Mouse (Mus musculus) spleen, adult 2 months (tissue): ENCODE measurements around the gene Lpar4. TPM values are rescaled to one million over a fixed set of nuclear protein-coding genes. Genes with fewer than 3 reads are reported as not detected.

Experiments
- DNase-seq, 2 experiments: peaks; one replicate each; pipeline versions ENCODE4 v3.0.0 to v3.0.0-alpha.2; 2012 to 2021; ENCODE audit warnings: low spot score in 2 of 2, low read depth in 1 of 2
- H3K27ac ChIP-seq: fragments of 200-500 bp; 2 replicates; pipeline ENCODE4 v1.5.1; 2012; ENCODE audit warnings: low read length, inconsistent platforms; ENCODE audit not compliant: insufficient read depth
- H3K27me3 ChIP-seq: fragments of 200-500 bp; 2 replicates; pipeline ENCODE4 v1.6.1; 2012; ENCODE audit warnings: mild to moderate bottlenecking, moderate library complexity, low read length, inconsistent platforms; ENCODE audit not compliant: control insufficient read depth, insufficient read depth
- H3K36me3 ChIP-seq: fragments of 200-500 bp; 2 replicates; pipeline ENCODE4 v1.6.1; 2012; ENCODE audit warnings: mild to moderate bottlenecking, low read length, inconsistent platforms; ENCODE audit not compliant: control insufficient read depth, insufficient read depth
- H3K4me1 ChIP-seq: fragments of 200-500 bp; 2 replicates; pipeline ENCODE4 v1.6.1; 2011; ENCODE audit warnings: inconsistent platforms; ENCODE audit not compliant: control insufficient read depth, insufficient read depth, insufficient read length
- H3K4me3 ChIP-seq: fragments of 200-500 bp; 2 replicates; pipeline ENCODE4 v1.5.1; 2011; ENCODE audit warnings: mild to moderate bottlenecking, inconsistent platforms; ENCODE audit not compliant: insufficient read depth, insufficient read length; ENCODE audit errors: extremely low read depth
- CTCF ChIP-seq: fragments of 200-500 bp; IDR thresholded peaks from 2 replicates; pipeline ENCODE4 v1.5.1; 2011; ENCODE audit warnings: mild to moderate bottlenecking, inconsistent platforms; ENCODE audit not compliant: insufficient read depth, insufficient read length, insufficient replicate concordance; ENCODE audit errors: extremely low read depth
- POLR2A ChIP-seq: fragments of 200-500 bp; IDR thresholded peaks from 2 replicates; pipeline ENCODE4 v1.6.1; 2011; ENCODE audit warnings: low read depth, low read length, inconsistent platforms
- WGBS: fragments of 180-500 bp; shearing (Covaris S2); methylation state at CpG from one replicate; pipeline ENCODE4 v1.1.7; 2018; 5-methylcytosine and 5-hydroxymethylcytosine counted together
- polyA plus RNA-seq: library from polyadenylated mRNA; depleted of rRNA; stranded (reverse); fragments of >200 nt; gene quantifications from 2 replicates; pipeline ENCODE4 v1.2.3, GENCODE M21; 2012; rRNA removed

The Lpar4 gene
- 0.04 and 0.05 TPM in 2 replicates for polyA plus RNA-seq

GRCm38 (mm10) chrX:106920175-106920827 is at the start of gene Lpar4:
Lpar4 (plus strand) TSS chrX:106920625.
- whole genome bisulfite sequencing = 32% methylated on average over 11 of the region's 11 CpGs
- no peak for DNase-seq
- Histone ChIP-seq H3K27me3 (no peaks in the 10 kb centered on the region), H3K27ac (no peak within 1 kb of the TSS), H3K4me3 (peak within 1 kb of the TSS; percentile 36), H3K36me3 (no peaks in the 10 kb centered on the region), H3K4me1 (no peaks in the 10 kb centered on the region)
- TF ChIP-seq CTCF (no peak), POLR2A (no peak)

GRCm38 (mm10) chrX:106871426-106871825 is 49.0 kb upstream of the Lpar4 start:
- no peaks in the 10 kb centered on the region for H3K27me3 ChIP-seq
- H3K27ac ChIP-seq = no peak overlapping the region
- 81% methylated on average over 3 of the region's 3 CpGs for WGBS
- H3K4me1 ChIP-seq = no peaks in the 10 kb centered on the region
- H3K36me3 ChIP-seq = no peaks in the 10 kb centered on the region
- DNase-seq = no peak
- TF ChIP-seq POLR2A (no peak), CTCF (no peak)
- H3K4me3 ChIP-seq = no peak overlapping the region

DNA sequence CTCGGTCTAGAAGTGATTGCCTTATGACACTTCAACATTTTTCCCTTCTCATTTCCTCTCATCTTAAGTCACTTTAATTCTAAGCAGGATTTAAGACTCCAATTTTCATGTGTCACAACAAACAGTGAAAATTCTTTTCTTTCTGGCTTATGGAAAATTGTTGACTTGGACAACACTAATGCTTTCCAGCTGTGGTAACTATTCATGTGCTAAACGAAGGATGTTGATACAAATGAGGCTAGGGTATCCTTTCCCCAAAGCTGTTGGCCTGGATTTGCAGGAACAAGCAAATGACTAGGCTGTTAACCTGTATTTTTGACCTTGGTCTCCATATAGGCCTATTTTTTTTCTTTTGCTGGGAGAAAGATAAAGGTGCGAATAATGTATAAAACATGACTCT is 48.5 kb upstream of the Lpar4 start:
- H3K4me1 ChIP-seq = no peaks in the 10 kb centered on the region
- TF ChIP-seq CTCF = no peak
- TF ChIP-seq POLR2A = no peak
- H3K27ac ChIP-seq = no peak overlapping the region
- no peaks in the 10 kb centered on the region for H3K36me3 ChIP-seq
- no peaks in the 10 kb centered on the region for H3K27me3 ChIP-seq
- 65% methylated on average over 3 of the region's 3 CpGs for WGBS
- no peak for DNase-seq
- H3K4me3 ChIP-seq = no peak overlapping the region

DNA sequence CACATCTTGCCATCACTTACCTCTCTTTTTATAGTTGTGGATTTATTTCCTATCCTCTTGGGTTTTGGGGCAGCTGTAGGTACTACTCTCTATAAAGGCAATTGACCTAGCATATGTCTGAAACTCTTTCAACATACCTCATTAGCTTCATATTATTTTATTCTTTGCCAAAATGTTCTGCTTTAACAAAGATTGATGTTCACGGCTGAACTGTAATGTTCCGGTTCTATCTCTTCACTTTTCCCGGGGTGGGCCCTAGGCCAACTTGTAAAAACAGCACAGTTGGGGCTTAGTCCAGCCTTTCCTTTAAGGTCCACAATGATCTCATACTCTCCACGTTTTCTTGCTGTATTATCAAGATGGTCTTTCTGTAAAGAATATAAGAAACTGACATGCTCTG is 48.1 kb upstream of the Lpar4 start:
- no peaks in the 10 kb centered on the region for H3K36me3 ChIP-seq
- H3K4me3 ChIP-seq = no peak overlapping the region
- H3K27ac ChIP-seq = no peak overlapping the region
- 71% methylated on average over 4 of the region's 4 CpGs for WGBS
- TF ChIP-seq POLR2A (no peak), CTCF (no peak)
- H3K4me1 ChIP-seq = no peaks in the 10 kb centered on the region
- DNase-seq = no peak
- no peaks in the 10 kb centered on the region for H3K27me3 ChIP-seq

- H3K36me3 ChIP-seq = no peaks in the 10 kb centered on the region
- H3K4me3 ChIP-seq = no peak overlapping the region
- H3K27ac ChIP-seq = no peak overlapping the region
- no peak for DNase-seq
- 84% methylated on average over 2 of the region's 2 CpGs for WGBS
- H3K27me3 ChIP-seq = no peaks in the 10 kb centered on the region
- no peak for TF ChIP-seq POLR2A
- no peak for TF ChIP-seq CTCF
- H3K4me1 ChIP-seq = no peaks in the 10 kb centered on the region
These were observed 22.6 kb upstream of the Lpar4 start for GRCm38 (mm10) chrX:106897707-106898275.

- H3K4me3 ChIP-seq = peak overlapping the region; percentile 36; the same call in 1 of the 2 replicates
- 26% methylated on average over 9 of the region's 9 CpGs for WGBS
- H3K27me3 ChIP-seq = no peaks in the 10 kb centered on the region
- no peaks in the 10 kb centered on the region for H3K36me3 ChIP-seq
- no peak for DNase-seq
- no peak overlapping the region for H3K27ac ChIP-seq
- no peak for TF ChIP-seq CTCF
- TF ChIP-seq POLR2A = no peak
- no peaks in the 10 kb centered on the region for H3K4me1 ChIP-seq
These were observed 599 bp downstream of the Lpar4 start for GRCm38 (mm10) chrX:106920828-106921619.

DNA sequence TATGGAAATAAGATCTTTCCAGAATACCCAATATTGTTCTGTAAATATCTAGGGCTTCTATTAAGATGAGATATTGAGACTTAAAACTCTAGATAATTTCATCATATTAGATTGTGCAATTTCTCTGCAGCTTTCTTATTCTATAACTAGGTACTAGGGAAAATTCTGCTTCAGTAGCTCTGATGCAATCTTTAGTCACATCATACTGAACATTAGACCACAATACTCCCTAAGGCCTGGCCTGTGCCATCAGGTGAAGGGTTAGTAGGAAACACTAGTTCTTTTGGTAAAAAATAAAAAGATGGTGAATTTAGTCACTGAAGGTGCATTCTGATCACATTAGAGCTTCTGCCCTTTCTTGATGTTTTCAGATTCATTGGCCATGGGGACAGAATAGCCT is 4.1 kb downstream of the Lpar4 start:
- no peaks in the 10 kb centered on the region for H3K4me1 ChIP-seq

More for the DNA sequence above, 4.1 kb downstream of the Lpar4 start:
- DNase-seq = no peak
- TF ChIP-seq POLR2A (no peak), CTCF (no peak)
- H3K36me3 ChIP-seq = no peaks in the 10 kb centered on the region
- no peaks in the 10 kb centered on the region for H3K27me3 ChIP-seq
- no peak overlapping the region for H3K4me3 ChIP-seq
- no peak overlapping the region for H3K27ac ChIP-seq
